Mouse (Mus musculus): ENCODE results near the gene Trim3. TPM values are rescaled to one million over a fixed set of nuclear protein-coding genes. Genes with fewer than 3 reads are reported as not detected.

Trim3 gene
- total and polyA plus RNA-seq, 3 experiments, result 2.2 to 4.7 (median 3.5) TPM

- no peak overlapping the region for H3K9ac ChIP-seq (ENCODE audit: insufficient read depth, low read depth)
- no peaks in the 10 kb centered on the region for H3K79me2 ChIP-seq (replicated peaks; ENCODE audit: control insufficient read depth, extremely low read depth, insufficient read depth, poor library complexity, severe bottlenecking)
- H3K27ac ChIP-seq (ENCODE audit: insufficient read depth, low read depth), result no peak overlapping the region
- peaks cover 4 to 11% of the 10 kb centered on the region in 2 experiments; a peak in 3 of 4 replicates for H3K4me1 ChIP-seq (ENCODE audit: control insufficient read depth in 1 of 2, insufficient read depth in 2 of 2)
- no peaks in the 10 kb centered on the region for H3K9me3 ChIP-seq (replicated peaks; ENCODE audit: low read length)
- TF ChIP-seq ZMIZ1 (IDR thresholded peaks at IDR 0.05; ENCODE audit: low read depth, low read length) (no peak), JUN (IDR thresholded peaks at IDR 0.05; ENCODE audit: insufficient read depth, low read depth, low read length) (no peak), MAFK (IDR thresholded peaks at IDR 0.05; ENCODE audit: insufficient replicate concordance, low read length) (no peak), CTCF (conservative IDR thresholded peaks at IDR 0.05 in 1 of 2, IDR thresholded peaks at IDR 0.05 in 1 of 2; ENCODE audit: low read depth in 2 of 2, low read length in 2 of 2) (no peak), BHLHE40 (IDR thresholded peaks at IDR 0.05; ENCODE audit: low read depth, low read length) (no peak), TBP (conservative IDR thresholded peaks at IDR 0.05; ENCODE audit: low read depth, low read length) (no peak), KAT2A (IDR thresholded peaks at IDR 0.05; ENCODE audit: insufficient replicate concordance, low read length) (no peak), USF1 (IDR thresholded peaks at IDR 0.05; ENCODE audit: low read depth, low read length) (no peak), MAZ (IDR thresholded peaks at IDR 0.05; ENCODE audit: low read depth, low read length) (no peak), NELFE (IDR thresholded peaks at IDR 0.05; ENCODE audit: low read depth, low read length) (no peak), MXI1 (IDR thresholded peaks at IDR 0.05; ENCODE audit: low read depth, low read length) (no peak), IRF4 (IDR thresholded peaks at IDR 0.05; ENCODE audit: low read depth, low read length) (no peak), EP300 (IDR thresholded peaks at IDR 0.05; ENCODE audit: low read length) (no peak), ZNF384 (IDR thresholded peaks at IDR 0.05; ENCODE audit: low read depth, low read length) (no peak), MAX (IDR thresholded peaks at IDR 0.05; ENCODE audit: low read length) (no peak), RAD21 (IDR thresholded peaks at IDR 0.05; ENCODE audit: low read depth, low read length) (no peak), GABPA (IDR thresholded peaks at IDR 0.05; ENCODE audit: insufficient replicate concordance, low read depth, low read length) (no peak)
- in situ Hi-C loops (cut with MboI; ENCODE audit: low pct_ligation_motif_present, low pct_unique_long_range_greater_than_20kb, low sequenced_read_pairs) (no loop called here), dilution Hi-C loops (cut with MboI; ENCODE audit: extremely low pct_ligation_motif_present, extremely low pct_unique_long_range_greater_than_20kb, low sequenced_read_pairs) (no loop called here)
- H3K4me3 ChIP-seq (replicated peaks in 1 of 3; ENCODE audit: low read depth in 2 of 3, low read length in 2 of 3, poor library complexity in 1 of 3), result no peak overlapping the region
- no peak for DNase-seq (ENCODE audit: extremely low read depth)
- peaks cover 36% of the 10 kb centered on the region for H3K27me3 ChIP-seq (replicated peaks)
- H3K36me3 ChIP-seq (replicated peaks in 1 of 2; ENCODE audit: control insufficient read depth in 1 of 2, insufficient read depth in 1 of 2, low read length in 1 of 2), result no peaks in the 10 kb centered on the region
- no peak overlapping the region for H3K4me2 ChIP-seq (ENCODE audit: insufficient read depth, low read depth, poor library complexity, severe bottlenecking)
These were observed 57.1 kb downstream of the Trim3 start for GRCm38 (mm10) chr7:105576166-105576748.

DNA sequence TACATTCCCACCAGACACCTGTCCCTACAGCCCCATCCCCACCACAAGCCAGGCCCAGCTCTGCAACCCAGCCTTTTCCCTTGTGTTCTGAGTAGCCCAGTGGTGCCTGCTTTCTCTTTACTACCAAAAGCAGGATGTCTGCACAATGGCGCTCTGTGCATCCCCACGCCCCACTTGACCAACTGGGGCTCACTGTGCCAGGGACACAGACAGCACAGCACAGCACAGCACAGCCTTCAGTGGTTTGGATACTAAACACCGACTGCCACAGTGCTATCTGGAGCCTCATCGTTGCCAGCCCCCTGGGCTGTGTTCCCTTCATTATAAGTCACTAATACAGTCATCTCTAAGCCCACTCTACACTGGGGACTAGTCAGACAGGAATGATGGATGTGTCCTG, 58.8 kb downstream of the Trim3 start:
- TF ChIP-seq MXI1 (IDR thresholded peaks at IDR 0.05; ENCODE audit: low read depth, low read length) (no peak), RCOR1 (conservative IDR thresholded peaks at IDR 0.05; ENCODE audit: low read depth, low read length) (no peak), NRF1 (IDR thresholded peaks at IDR 0.05; ENCODE audit: low read depth, low read length) (no peak)
- no peak for DNase-seq (ENCODE audit: extremely low read depth)
- Histone ChIP-seq H3K27ac (ENCODE audit: insufficient read depth, low read depth) (no peak overlapping the region), H3K4me3 (replicated peaks in 1 of 3; ENCODE audit: low read depth in 2 of 3, low read length in 2 of 3, poor library complexity in 1 of 3) (no peak overlapping the region), H3K9me3 (replicated peaks; ENCODE audit: low read length) (no peaks in the 10 kb centered on the region), H3K9ac (ENCODE audit: insufficient read depth, low read depth) (no peak overlapping the region), H3K27me3 (replicated peaks) (peaks cover 26% of the 10 kb centered on the region), H3K4me1 (ENCODE audit: control insufficient read depth in 1 of 2, insufficient read depth in 2 of 2) (peaks cover 4 to 8% of the 10 kb centered on the region in 2 experiments; a peak in 3 of 4 replicates), H3K36me3 (replicated peaks in 1 of 2; ENCODE audit: control insufficient read depth in 1 of 2, insufficient read depth in 1 of 2, low read length in 1 of 2) (no peaks in the 10 kb centered on the region), H3K4me2 (ENCODE audit: insufficient read depth, low read depth, poor library complexity, severe bottlenecking) (no peak overlapping the region), H3K79me2 (replicated peaks; ENCODE audit: control insufficient read depth, extremely low read depth, insufficient read depth, poor library complexity, severe bottlenecking) (no peaks in the 10 kb centered on the region)
- dilution Hi-C loops (cut with MboI; ENCODE audit: extremely low pct_ligation_motif_present, extremely low pct_unique_long_range_greater_than_20kb, low sequenced_read_pairs) (no loop called here), in situ Hi-C loops (cut with MboI; ENCODE audit: low pct_ligation_motif_present, low pct_unique_long_range_greater_than_20kb, low sequenced_read_pairs) (no loop called here)
